Mouse (Mus musculus) spleen, embryonic (tissue): ENCODE measurements at regions not wholly inside any gene's neighbourhood (a gene's known extent, or its start where the extent isn't known, plus 50 kb on each side); places are given as distances from the start of the nearest gene placed in this dataset.

ENCODE experiments used
- CTCF ChIA-PET: fragments of 350-600 bp; sonication (Branson Sonifier 250); formaldehyde crosslinking; loops from one replicate; lab custom pipeline; 2022; lab: Charles Lee

- CTCF ChIA-PET, result no interaction called here
Measured at GRCm38 (mm10) chr1:35428126-35428840, 578.5 kb downstream of the Plekhb2 start.

- CTCF ChIA-PET, result no interaction called here
Measured at GRCm38 (mm10) chr1:35429471-35429870, 579.7 kb downstream of the Plekhb2 start.

- CTCF ChIA-PET, result no interaction called here
Measured at GRCm38 (mm10) chr1:35435721-35436120, 585.9 kb downstream of the Plekhb2 start.

- CTCF ChIA-PET, result no interaction called here
Measured at GRCm38 (mm10) chr1:35447345-35447744, 597.6 kb downstream of the Plekhb2 start.

GRCm38 (mm10) chr1:35452441-35453107 is 602.8 kb downstream of the Plekhb2 start:
- CTCF ChIA-PET, result no interaction called here

- CTCF ChIA-PET, result no interaction called here
Measured at GRCm38 (mm10) chr1:35457591-35457990, 607.8 kb downstream of the Plekhb2 start.

- CTCF ChIA-PET, result interaction anchor here (0.7 kb wide), 1 partner anchor 664 kb away, joined by 10 read pairs; no protein-coding TSS in a partner anchor
Measured at GRCm38 (mm10) chr1:35465081-35465480, 603.1 kb upstream of the Hs6st1 start.

- CTCF ChIA-PET, result no interaction called here
Measured at GRCm38 (mm10) chr1:35469185-35469753, 598.9 kb upstream of the Hs6st1 start.

- CTCF ChIA-PET, result no interaction called here
Measured at GRCm38 (mm10) chr1:35478262-35478661, 589.9 kb upstream of the Hs6st1 start.

- CTCF ChIA-PET, result no interaction called here
Measured at GRCm38 (mm10) chr1:35495963-35496362, 572.2 kb upstream of the Hs6st1 start.

GRCm38 (mm10) chr1:35522951-35523350 is 545.2 kb upstream of the Hs6st1 start:
- CTCF ChIA-PET, result no interaction called here

GRCm38 (mm10) chr1:35523790-35524362 is 544.3 kb upstream of the Hs6st1 start:
- CTCF ChIA-PET, result no interaction called here

GRCm38 (mm10) chr1:35524788-35525187 is 543.4 kb upstream of the Hs6st1 start:
- CTCF ChIA-PET, result no interaction called here

- CTCF ChIA-PET, result no interaction called here
Measured at GRCm38 (mm10) chr1:35527750-35528476, 540.3 kb upstream of the Hs6st1 start.

- CTCF ChIA-PET, result no interaction called here
Measured at GRCm38 (mm10) chr1:35535470-35535869, 532.7 kb upstream of the Hs6st1 start.

- CTCF ChIA-PET, result no interaction called here
Measured at GRCm38 (mm10) chr1:35536276-35536675, 531.9 kb upstream of the Hs6st1 start.

GRCm38 (mm10) chr1:35548845-35549244 is 519.4 kb upstream of the Hs6st1 start:
- CTCF ChIA-PET, result no interaction called here

GRCm38 (mm10) chr1:35551503-35551902 is 516.7 kb upstream of the Hs6st1 start:
- CTCF ChIA-PET, result no interaction called here

GRCm38 (mm10) chr1:35562786-35563185 is 505.4 kb upstream of the Hs6st1 start:
- CTCF ChIA-PET, result no interaction called here

GRCm38 (mm10) chr1:35575203-35575602 is 493.0 kb upstream of the Hs6st1 start:
- CTCF ChIA-PET, result no interaction called here

- CTCF ChIA-PET, result no interaction called here
Measured at GRCm38 (mm10) chr1:35579392-35579791, 488.8 kb upstream of the Hs6st1 start.

GRCm38 (mm10) chr1:35579992-35580391 is 488.2 kb upstream of the Hs6st1 start:
- CTCF ChIA-PET, result interaction anchor here (0.6 kb wide), 1 partner anchor 16 kb away, joined by 6 read pairs; no protein-coding TSS in a partner anchor
